Mouse (Mus musculus): Measurements from ENCODE around the gene Lhfp.

GRCm38 (mm10) chr3:53045697-53046096 lies 4.4 kb downstream of the Lhfp start:
- TF ChIP-seq CTCF (IDR thresholded peaks at IDR 0.05; ENCODE audit: low read depth, low read length) (no peak), POLR2A (IDR thresholded peaks at IDR 0.05; ENCODE audit: borderline replicate concordance, low read depth, low read length) (no peak)
